Mouse (Mus musculus) spleen, adult 2 months (tissue): ENCODE measurements around the gene Ttll13.

Source experiments
- CTCF ChIP-seq: fragments of 200-500 bp; IDR thresholded peaks from 2 replicates; pipeline ENCODE4 v1.5.1; 2011; ENCODE audit warnings: mild to moderate bottlenecking, inconsistent platforms; ENCODE audit not compliant: insufficient read depth, insufficient read length, insufficient replicate concordance; ENCODE audit errors: extremely low read depth
- POLR2A ChIP-seq: fragments of 200-500 bp; IDR thresholded peaks from 2 replicates; pipeline ENCODE4 v1.6.1; 2011; ENCODE audit warnings: low read depth, low read length, inconsistent platforms

- TF ChIP-seq CTCF (no peak), POLR2A (no peak)
Observed at GRCm38 (mm10) chr7:80213604-80214003, 32.6 kb upstream of the Ttll13 start.
